Mouse (Mus musculus) olfactory bulb, adult 2 months (tissue): ENCODE measurements at regions not wholly inside any gene's neighbourhood (a gene's known extent, or its start where the extent isn't known, plus 50 kb on each side); places are given as distances from the start of the nearest gene placed in this dataset.

Experiments
- H3K27ac ChIP-seq: fragments of 200-500 bp; 2 replicates; pipeline ENCODE4 v1.5.1; 2012; ENCODE audit warnings: low read depth, low read length; ENCODE audit not compliant: insufficient read depth
- H3K4me1 ChIP-seq: fragments of 200-500 bp; 2 replicates; pipeline ENCODE4 v1.6.1; 2012; ENCODE audit warnings: low read length; ENCODE audit not compliant: control insufficient read depth, insufficient read depth
- H3K4me3 ChIP-seq: fragments of 200-500 bp; 2 replicates; pipeline ENCODE4 v1.5.1; 2012; ENCODE audit warnings: mild to moderate bottlenecking, low read depth, low read length, moderate library complexity; ENCODE audit not compliant: insufficient read depth
- CTCF ChIP-seq: fragments of 200-500 bp; IDR thresholded peaks from 2 replicates; pipeline ENCODE4 v1.5.1; 2012; ENCODE audit warnings: low read depth, mild to moderate bottlenecking, low read length, moderate library complexity; ENCODE audit not compliant: insufficient read depth
- POLR2A ChIP-seq: fragments of 200-500 bp; IDR thresholded peaks from 2 replicates; pipeline ENCODE4 v1.6.1; 2012; ENCODE audit warnings: mild to moderate bottlenecking, low read depth, low read length, moderate library complexity; ENCODE audit not compliant: insufficient read depth
- WGBS: fragments of 180-500 bp; shearing (Covaris S2); methylation state at CpG from one replicate; pipeline ENCODE4 v1.1.7; 2018; 5-methylcytosine and 5-hydroxymethylcytosine counted together

- Histone ChIP-seq H3K4me1 (no peaks in the 10 kb centered on the region), H3K4me3 (no peak overlapping the region), H3K27ac (no peak overlapping the region)
- TF ChIP-seq POLR2A (no peak), CTCF (no peak)
These were observed 276.7 kb upstream of the Clnk start for GRCm38 (mm10) chr5:39153291-39153794.

GRCm38 (mm10) chr5:39151917-39152316, 275.3 kb upstream of the Clnk start:
- Histone ChIP-seq H3K4me1 (no peaks in the 10 kb centered on the region), H3K4me3 (no peak overlapping the region), H3K27ac (no peak overlapping the region)
- 93% methylated on average over 4 of the region's 4 CpGs for WGBS
- TF ChIP-seq CTCF (no peak), POLR2A (no peak)

GRCm38 (mm10) chr5:39150891-39151290, 274.3 kb upstream of the Clnk start:
- TF ChIP-seq CTCF = no peak
- WGBS = 96% methylated on average over 4 of the region's 4 CpGs
- Histone ChIP-seq H3K4me1 (no peaks in the 10 kb centered on the region), H3K4me3 (no peak overlapping the region), H3K27ac (no peak overlapping the region)

- 66% methylated on average over 2 of the region's 2 CpGs for WGBS
- no peak for TF ChIP-seq POLR2A
- TF ChIP-seq CTCF = no peak
- Histone ChIP-seq H3K4me3 (no peak overlapping the region), H3K27ac (no peak overlapping the region), H3K4me1 (0 out of 2 replicates have a peak, but pooled peaks cover 2% of the 10 kb centered on the region)
These were observed 269.0 kb upstream of the Clnk start for GRCm38 (mm10) chr5:39145658-39146057.

GRCm38 (mm10) chr5:39144225-39144624, 267.6 kb upstream of the Clnk start:
- TF ChIP-seq CTCF (no peak), POLR2A (no peak)
- 77% methylated on average over 10 of the region's 10 CpGs for WGBS
- Histone ChIP-seq H3K4me3 (no peak overlapping the region), H3K4me1 (0 out of 2 replicates have a peak, but pooled peaks cover 2% of the 10 kb centered on the region), H3K27ac (no peak overlapping the region)

GRCm38 (mm10) chr5:39143648-39144047, 267.0 kb upstream of the Clnk start:
- TF ChIP-seq CTCF (no peak), POLR2A (no peak)

GRCm38 (mm10) chr5:39138375-39138774, 261.8 kb upstream of the Clnk start:
- TF ChIP-seq CTCF (no peak), POLR2A (no peak)
- Histone ChIP-seq H3K4me3 (no peak overlapping the region), H3K4me1 (no peaks in the 10 kb centered on the region), H3K27ac (no peak overlapping the region)
- 92% methylated on average over 3 of the region's 3 CpGs for WGBS

More at GRCm38 (mm10) chr5:39143648-39144047, 267.0 kb upstream of the Clnk start:
- no peak overlapping the region for H3K4me3 ChIP-seq
- WGBS = 45% methylated on average over 4 of the region's 4 CpGs
- no peak overlapping the region for H3K27ac ChIP-seq
- 0 out of 2 replicates have a peak, but pooled peaks cover 2% of the 10 kb centered on the region for H3K4me1 ChIP-seq

GRCm38 (mm10) chr5:39128931-39129330, 252.3 kb upstream of the Clnk start:
- TF ChIP-seq CTCF = no peak
- TF ChIP-seq POLR2A = no peak
- Histone ChIP-seq H3K4me1 (no peaks in the 10 kb centered on the region), H3K4me3 (no peak overlapping the region), H3K27ac (no peak overlapping the region)

GRCm38 (mm10) chr5:39126833-39127232, 250.2 kb upstream of the Clnk start:
- 51% methylated on average over 4 of the region's 4 CpGs for WGBS
- no peak overlapping the region for H3K4me3 ChIP-seq
- no peak overlapping the region for H3K27ac ChIP-seq
- TF ChIP-seq POLR2A (no peak), CTCF (no peak)
- H3K4me1 ChIP-seq = no peaks in the 10 kb centered on the region

GRCm38 (mm10) chr5:39126270-39126691, 249.7 kb upstream of the Clnk start:
- TF ChIP-seq POLR2A (no peak), CTCF (no peak)
- H3K4me3 ChIP-seq = no peak overlapping the region
- H3K27ac ChIP-seq = no peak overlapping the region
- WGBS = 47% methylated on average over 2 of the region's 2 CpGs
- no peaks in the 10 kb centered on the region for H3K4me1 ChIP-seq
